Mouse (Mus musculus): Measurements from ENCODE around the gene Sync. TPM values are rescaled to one million over a fixed set of nuclear protein-coding genes. Genes with fewer than 3 reads are reported as not detected.
A peak's percentile ranks its signal among the peaks of the same experiment; 100 is the strongest.

The Sync gene
- polyA plus RNA-seq, 1 experiment from 2014 or later: 2.3 TPM

DNA sequence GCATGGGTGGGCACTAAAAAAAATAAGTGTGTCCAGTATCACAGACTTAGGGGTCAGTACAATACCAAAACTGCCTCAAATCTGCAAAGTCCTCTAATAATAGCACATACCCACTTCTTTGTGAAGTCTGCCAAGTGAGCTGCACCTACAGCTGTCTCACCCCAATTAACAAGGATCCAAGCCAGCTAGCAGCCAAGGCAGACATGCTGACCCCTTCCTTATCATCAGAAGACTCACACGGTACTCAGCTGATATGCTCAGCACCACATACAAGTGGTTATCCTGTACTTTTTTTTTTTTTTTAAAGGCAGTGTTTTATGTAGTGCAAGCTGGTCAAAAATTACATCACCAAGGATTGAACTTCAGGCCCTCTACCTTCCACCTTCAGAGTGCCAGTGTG, 16.9 kb downstream of the Sync start:
- Histone ChIP-seq H3K27me3 (no peaks in the 10 kb centered on the region), H3K4me2 (no peak overlapping the region), H3K4me3 (no peak overlapping the region), H3K4me1 (replicated peaks) (peaks cover 11% of the 10 kb centered on the region), H3K27ac (0 out of 2 replicates have a peak overlapping the region, but pooled peaks have one; percentile 32), H3K9me3 (replicated peaks) (no peaks in the 10 kb centered on the region), H3K36me3 (peaks cover 26% of the 10 kb centered on the region), H3K9ac (no peak overlapping the region)
- WGBS: 9% methylated on average over 1 of the region's 1 CpGs
- no peak for ATAC-seq (replicated peaks; ENCODE audit: insufficient number of reproducible peaks, insufficient read depth, low FRiP score, low read depth)

DNA sequence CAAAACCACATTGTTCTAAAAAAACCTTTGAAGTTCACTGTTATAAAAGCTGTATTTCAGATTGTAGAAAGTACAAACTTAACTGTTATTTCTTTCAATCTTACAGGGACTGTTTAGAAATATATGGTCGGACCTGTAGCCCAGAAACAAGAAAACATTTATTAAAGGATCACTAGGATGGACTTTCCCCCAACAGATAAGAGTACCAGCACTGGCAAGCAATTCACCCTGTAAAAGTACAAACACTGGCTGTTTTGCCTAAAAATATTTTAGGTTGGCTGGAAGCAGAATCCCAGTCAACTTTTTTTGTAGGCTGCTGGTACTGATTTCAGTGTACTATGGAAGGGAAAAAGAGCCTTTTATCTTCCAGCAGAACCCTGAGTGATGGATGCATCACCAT, 20.5 kb downstream of the Sync start:
- Histone ChIP-seq H3K36me3 (peaks cover 53% of the 10 kb centered on the region), H3K4me2 (no peak overlapping the region), H3K9ac (no peak overlapping the region), H3K27ac (no peak overlapping the region), H3K9me3 (replicated peaks) (no peaks in the 10 kb centered on the region), H3K4me1 (replicated peaks) (peaks cover 9% of the 10 kb centered on the region), H3K27me3 (no peaks in the 10 kb centered on the region), H3K4me3 (no peak overlapping the region)
- ATAC-seq (replicated peaks; ENCODE audit: insufficient number of reproducible peaks, insufficient read depth, low FRiP score, low read depth): no peak
- WGBS: 89% methylated on average over 1 of the region's 1 CpGs

DNA sequence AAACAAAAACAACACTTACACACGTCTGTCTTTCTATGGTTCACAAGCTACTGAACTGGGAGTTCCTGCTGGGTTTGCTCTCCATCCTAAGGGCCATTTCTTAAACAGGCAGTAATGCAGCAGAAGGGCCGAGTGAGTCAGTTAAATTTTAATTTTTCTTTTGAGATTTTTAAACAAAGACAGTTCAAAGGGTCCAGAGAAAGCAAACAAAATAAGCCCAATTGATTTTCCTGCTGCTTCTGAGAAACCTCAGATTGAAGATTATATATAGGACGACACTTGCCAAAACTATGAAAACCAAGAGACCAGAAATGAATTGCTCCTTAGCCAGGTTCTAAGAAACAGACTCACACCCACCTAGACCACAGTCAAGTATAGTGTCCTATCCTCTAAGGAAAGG, 26.5 kb downstream of the Sync start:
- no peak for ATAC-seq (replicated peaks; ENCODE audit: insufficient number of reproducible peaks, insufficient read depth, low FRiP score, low read depth)
- Histone ChIP-seq H3K9me3 (replicated peaks) (no peaks in the 10 kb centered on the region), H3K4me1 (replicated peaks) (no peaks in the 10 kb centered on the region), H3K9ac (no peak overlapping the region), H3K4me2 (no peak overlapping the region), H3K36me3 (peaks cover 88% of the 10 kb centered on the region), H3K27me3 (no peaks in the 10 kb centered on the region), H3K27ac (no peak overlapping the region), H3K4me3 (no peak overlapping the region)
- WGBS: 76% methylated on average over 3 of the region's 3 CpGs

DNA sequence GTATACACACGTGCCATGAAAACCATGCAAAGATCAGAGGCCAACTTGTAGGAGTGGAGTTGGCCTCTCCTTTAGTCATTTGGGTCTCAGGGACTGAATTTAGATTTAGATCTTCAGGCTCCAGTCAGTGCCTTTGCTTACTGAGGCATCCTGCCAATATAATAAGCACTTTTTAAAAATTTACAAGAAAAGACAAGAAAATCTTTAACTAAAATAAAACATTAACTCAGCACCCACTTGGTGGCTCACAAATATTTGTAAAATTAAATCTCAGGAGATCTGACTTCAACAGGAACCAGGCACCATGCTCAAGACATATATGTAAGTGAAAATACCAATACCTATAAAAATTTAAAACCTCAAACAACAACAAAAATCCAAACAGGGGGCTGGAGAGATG, 33.5 kb downstream of the Sync start:
- Histone ChIP-seq H3K36me3 (peaks cover 68% of the 10 kb centered on the region), H3K4me3 (no peak overlapping the region), H3K27ac (no peak overlapping the region), H3K4me2 (no peak overlapping the region), H3K4me1 (replicated peaks) (peaks cover 8% of the 10 kb centered on the region), H3K9me3 (replicated peaks) (no peaks in the 10 kb centered on the region), H3K9ac (no peak overlapping the region), H3K27me3 (no peaks in the 10 kb centered on the region)
- no peak for ATAC-seq (replicated peaks; ENCODE audit: insufficient number of reproducible peaks, insufficient read depth, low FRiP score, low read depth)
- WGBS: 85% methylated on average over 1 of the region's 1 CpGs

DNA sequence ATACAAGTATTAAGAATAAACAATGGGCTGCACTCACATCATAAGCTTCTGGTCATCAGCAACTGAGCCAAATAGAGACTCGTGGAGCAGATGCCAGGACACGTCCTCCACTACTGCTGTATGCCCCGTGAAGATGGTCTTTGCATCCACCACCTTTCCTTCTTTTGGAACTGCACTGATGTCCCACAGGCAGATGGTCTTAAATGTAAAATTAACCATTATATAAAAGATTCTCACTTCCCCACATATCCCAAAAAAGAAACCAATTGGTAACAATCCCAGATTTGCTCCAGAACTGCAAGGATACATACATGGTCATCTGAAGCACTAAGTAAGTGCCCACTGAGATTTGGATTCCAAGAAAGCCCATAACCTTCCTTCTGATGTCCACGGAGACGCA, 34.6 kb downstream of the Sync start:
- 92% methylated on average over 5 of the region's 5 CpGs for WGBS
- Histone ChIP-seq H3K9me3 (replicated peaks) (no peaks in the 10 kb centered on the region), H3K9ac (no peak overlapping the region), H3K4me3 (no peak overlapping the region), H3K27me3 (no peaks in the 10 kb centered on the region), H3K27ac (no peak overlapping the region), H3K4me2 (no peak overlapping the region), H3K4me1 (replicated peaks) (peaks cover 14% of the 10 kb centered on the region), H3K36me3 (peaks cover 61% of the 10 kb centered on the region)
- no peak for ATAC-seq (replicated peaks; ENCODE audit: insufficient number of reproducible peaks, insufficient read depth, low FRiP score, low read depth)

DNA sequence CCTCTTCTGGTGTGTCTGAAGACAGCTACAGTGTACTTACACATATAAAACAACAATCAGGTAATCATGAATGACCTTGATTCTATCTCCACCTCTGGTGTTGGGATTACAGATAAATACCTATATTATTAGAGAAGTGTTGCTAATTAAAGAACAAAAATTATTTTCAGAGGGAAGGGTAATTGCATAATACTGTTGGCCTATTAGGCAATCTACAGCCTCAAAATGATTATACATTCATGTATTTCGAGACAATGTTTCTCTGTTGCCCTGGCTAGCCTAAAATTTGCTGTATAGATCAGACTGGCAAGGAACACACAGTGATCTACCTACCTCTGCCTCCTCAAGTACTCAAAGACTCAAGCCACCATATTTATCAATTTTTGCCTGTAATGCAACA, 36.1 kb downstream of the Sync start:
- Histone ChIP-seq H3K4me2 (no peak overlapping the region), H3K9me3 (replicated peaks) (no peaks in the 10 kb centered on the region), H3K27me3 (no peaks in the 10 kb centered on the region), H3K4me3 (no peak overlapping the region), H3K36me3 (peaks cover 61% of the 10 kb centered on the region), H3K9ac (no peak overlapping the region), H3K27ac (no peak overlapping the region), H3K4me1 (replicated peaks) (peaks cover 14% of the 10 kb centered on the region)
- WGBS: 94% methylated on average over 1 of the region's 1 CpGs
- ATAC-seq (replicated peaks; ENCODE audit: insufficient number of reproducible peaks, insufficient read depth, low FRiP score, low read depth): no peak

DNA sequence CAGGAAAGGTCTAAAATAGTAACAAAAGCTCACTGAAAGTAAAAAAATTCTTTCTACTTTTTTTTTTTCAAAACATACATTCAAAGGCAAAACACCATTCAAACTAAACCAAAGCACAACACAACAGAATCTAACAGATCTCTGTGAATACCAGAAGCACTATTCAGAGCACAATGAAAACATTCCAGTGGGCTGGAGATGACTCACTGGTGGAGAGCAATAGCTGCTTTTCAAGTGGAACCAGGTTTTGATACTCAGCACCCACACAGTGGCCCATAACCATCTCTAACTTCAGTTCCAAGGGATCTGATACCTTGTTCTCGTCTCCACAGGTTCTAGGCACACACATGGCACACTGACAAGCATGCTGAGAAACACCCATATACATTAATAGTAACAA, 37.3 kb downstream of the Sync start:
- no peak for ATAC-seq (replicated peaks; ENCODE audit: insufficient number of reproducible peaks, insufficient read depth, low FRiP score, low read depth)
- H3K9me3 ChIP-seq (replicated peaks): no peaks in the 10 kb centered on the region
- H3K4me2 ChIP-seq: no peak overlapping the region
- no peak overlapping the region for H3K4me3 ChIP-seq
- no peak overlapping the region for H3K9ac ChIP-seq
- peaks cover 61% of the 10 kb centered on the region for H3K36me3 ChIP-seq
- H3K4me1 ChIP-seq (replicated peaks): peaks cover 14% of the 10 kb centered on the region
- 58% methylated on average over 1 of the region's 1 CpGs for WGBS
- no peak overlapping the region for H3K27ac ChIP-seq
- no peaks in the 10 kb centered on the region for H3K27me3 ChIP-seq

DNA sequence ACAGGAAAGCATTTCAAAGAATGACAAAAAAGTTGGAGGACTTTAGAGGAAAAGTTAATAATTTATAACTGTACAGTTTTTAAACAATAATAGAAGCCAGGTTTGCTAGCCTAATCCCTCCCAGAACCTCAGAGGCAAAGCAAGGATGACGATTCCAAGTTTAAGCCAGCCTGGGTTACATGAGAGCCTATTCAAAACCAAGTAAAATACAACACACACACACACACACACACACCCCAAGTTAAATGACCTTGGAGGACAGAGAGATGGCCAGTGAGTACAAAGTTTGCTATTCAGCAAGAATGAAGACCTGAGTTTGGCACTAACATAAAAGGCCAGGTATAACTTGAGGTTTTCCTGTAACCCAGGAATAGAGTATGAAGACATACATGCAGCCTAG, 38.8 kb downstream of the Sync start:
- H3K4me1 ChIP-seq (replicated peaks): peaks cover 14% of the 10 kb centered on the region
- H3K4me2 ChIP-seq: no peak overlapping the region
- no peak overlapping the region for H3K9ac ChIP-seq
- H3K27ac ChIP-seq: no peak overlapping the region
- WGBS: 66% methylated on average over 1 of the region's 1 CpGs
- H3K36me3 ChIP-seq: peaks cover 49% of the 10 kb centered on the region
- ATAC-seq (replicated peaks; ENCODE audit: insufficient number of reproducible peaks, insufficient read depth, low FRiP score, low read depth): no peak
- H3K9me3 ChIP-seq (replicated peaks): no peaks in the 10 kb centered on the region
- no peak overlapping the region for H3K4me3 ChIP-seq
- no peaks in the 10 kb centered on the region for H3K27me3 ChIP-seq

DNA sequence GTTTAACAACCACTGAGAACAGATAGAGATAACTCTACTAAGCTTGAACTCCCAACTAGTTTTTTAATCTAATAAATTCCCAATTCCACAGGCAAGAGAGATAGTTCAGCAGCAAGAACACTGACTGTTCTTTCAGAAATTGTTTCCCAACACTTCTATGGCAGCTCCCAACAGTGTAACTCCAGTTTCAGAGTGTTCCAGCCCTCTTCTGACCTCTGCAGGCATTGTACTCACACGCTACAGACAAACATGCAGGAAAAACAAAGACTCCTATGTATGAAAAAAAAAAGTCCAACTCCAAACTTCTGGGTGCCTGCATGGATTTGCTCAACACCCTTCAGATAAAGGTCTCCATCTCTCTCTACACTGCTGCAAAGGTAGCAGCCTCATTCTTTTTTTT, 45.4 kb downstream of the Sync start:
- H3K36me3 ChIP-seq: peaks cover 27% of the 10 kb centered on the region
- H3K27me3 ChIP-seq: no peaks in the 10 kb centered on the region
- 26% methylated on average over 1 of the region's 1 CpGs for WGBS
- peak overlapping the region; percentile 68 for H3K4me2 ChIP-seq
- H3K9ac ChIP-seq: 0 out of 2 replicates have a peak overlapping the region, but pooled peaks have one; percentile 9
- ATAC-seq (replicated peaks; ENCODE audit: insufficient number of reproducible peaks, insufficient read depth, low FRiP score, low read depth): no peak
- H3K9me3 ChIP-seq (replicated peaks): no peaks in the 10 kb centered on the region
- H3K4me1 ChIP-seq (replicated peaks): peaks cover 36% of the 10 kb centered on the region
- H3K4me3 ChIP-seq: peak overlapping the region; percentile 89
- no peak overlapping the region for H3K27ac ChIP-seq

DNA sequence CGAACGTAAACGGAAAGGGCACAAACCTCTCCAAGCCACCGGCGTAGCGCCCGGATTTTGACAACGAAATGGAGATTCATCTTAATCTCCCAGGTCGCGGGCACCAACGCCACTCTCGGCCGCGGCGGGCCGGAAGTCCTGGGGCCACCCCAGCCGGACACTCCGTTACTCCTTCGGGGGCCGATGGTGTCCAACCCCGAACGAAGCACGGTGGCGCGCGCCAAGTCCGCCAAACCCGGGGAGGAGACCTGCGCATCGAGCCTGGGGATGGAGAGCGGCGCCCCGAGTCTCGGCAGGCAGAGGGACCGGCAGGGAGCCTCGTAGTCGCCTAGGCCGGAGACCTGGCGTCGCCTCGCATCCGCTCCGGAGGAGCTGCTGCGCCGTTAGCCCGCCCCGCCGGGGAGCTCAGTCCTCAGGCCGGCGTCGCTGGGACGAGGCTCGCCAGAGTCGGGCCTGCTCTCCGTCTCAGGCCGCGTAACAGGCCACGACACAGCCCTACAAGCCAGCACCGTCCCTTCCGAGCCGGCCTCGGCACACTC, 47.3 kb downstream of the Sync start:
- no peaks in the 10 kb centered on the region for H3K27me3 ChIP-seq
- peak overlapping the region; percentile 95 for H3K9ac ChIP-seq
- peak overlapping the region; percentile 89 for H3K4me3 ChIP-seq
- WGBS: under 1% methylated on average over 61 of the region's 62 CpGs
- peaks cover 36% of the 10 kb centered on the region for H3K4me1 ChIP-seq (replicated peaks)
- H3K4me2 ChIP-seq: peak overlapping the region; percentile 68
- peak; percentile 47; the same call in 1 of the 2 replicates for ATAC-seq (replicated peaks; ENCODE audit: insufficient number of reproducible peaks, insufficient read depth, low FRiP score, low read depth)
- H3K36me3 ChIP-seq: peaks cover 12% of the 10 kb centered on the region; the same call in 1 of the 2 replicates
- H3K27ac ChIP-seq: peak overlapping the region; percentile 100
- no peaks in the 10 kb centered on the region for H3K9me3 ChIP-seq (replicated peaks)

DNA sequence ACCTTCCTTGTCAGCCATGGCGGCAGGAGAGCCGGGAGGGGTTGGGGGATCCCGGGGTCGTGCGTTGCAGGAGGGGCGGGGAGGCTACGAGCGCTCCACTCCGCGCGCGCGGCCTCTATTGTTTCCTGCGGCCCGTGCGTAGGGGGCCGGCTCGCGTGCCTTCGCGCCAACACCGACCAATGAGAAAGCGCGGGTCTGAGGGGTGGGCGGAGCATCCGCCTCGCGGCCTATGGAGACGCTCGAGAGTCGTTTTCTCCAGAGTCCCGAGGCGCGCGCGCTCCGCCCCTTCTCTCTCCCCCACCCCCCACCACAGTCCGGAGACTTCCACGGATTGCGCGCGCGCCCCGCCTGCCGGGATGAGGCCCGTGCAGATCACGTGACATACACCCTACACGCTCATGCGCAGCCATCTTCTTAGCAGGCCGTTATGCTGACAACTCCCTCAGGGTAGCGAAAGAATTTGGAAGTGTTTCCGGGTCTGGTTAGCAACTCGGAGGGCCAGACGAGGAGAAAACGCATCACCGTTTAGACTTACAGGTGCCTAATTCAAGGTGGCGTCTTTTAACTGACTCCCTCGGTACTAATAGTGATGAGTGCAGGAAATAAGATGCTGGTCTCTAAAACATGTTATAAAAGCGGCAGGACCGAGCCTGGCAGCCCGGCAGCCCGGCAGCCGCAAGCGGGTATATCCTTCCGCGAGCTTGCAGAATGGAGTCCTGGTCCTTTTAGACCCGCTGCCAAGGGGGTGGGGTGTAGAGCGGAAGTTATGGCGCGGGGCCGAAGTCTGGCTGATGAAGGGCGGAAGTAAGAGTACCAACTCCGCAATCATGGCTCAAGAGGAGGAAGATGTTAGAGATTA, 48.0 kb downstream of the Sync start, which contains the start of the genes Rbbp4 and Zbtb8os:
Rbbp4 (minus strand) TSS at position 155 of the 859 bp plus-strand sequence.
Zbtb8os (plus strand) TSS at position 480 of the 859 bp plus-strand sequence.
- peak; percentile 98 for ATAC-seq (replicated peaks; ENCODE audit: insufficient number of reproducible peaks, insufficient read depth, low FRiP score, low read depth)
- under 1% methylated on average over 73 of the region's 73 CpGs for WGBS
- H3K27me3 ChIP-seq: no peaks in the 10 kb centered on the region

More for the DNA sequence above, 48.0 kb downstream of the Sync start, which contains the start of the genes Rbbp4 and Zbtb8os:
- H3K4me1 ChIP-seq (replicated peaks): peaks cover 36% of the 10 kb centered on the region
- peak within 1 kb of the TSS; percentile 84 for H3K4me2 ChIP-seq
- H3K9me3 ChIP-seq (replicated peaks): no peaks in the 10 kb centered on the region
- peak within 1 kb of the TSS; percentile 89 for H3K4me3 ChIP-seq
- peak within 1 kb of the TSS; percentile 95 for H3K9ac ChIP-seq
- H3K36me3 ChIP-seq: peaks cover 12% of the 10 kb centered on the region; the same call in 1 of the 2 replicates
- peak within 1 kb of the TSS; percentile 100 for H3K27ac ChIP-seq

Measured in heart, embryonic 15.5 days (tissue).